Mouse (Mus musculus) lung, adult 2 months (tissue): ENCODE measurements around the gene Onecut3.

ENCODE experiments used
- CTCF ChIP-seq: fragments of 200-500 bp; IDR thresholded peaks from 2 replicates; pipeline ENCODE4 v1.5.1; 2011; ENCODE audit warnings: mild to moderate bottlenecking, low read length, control low read depth; ENCODE audit not compliant: insufficient read depth
- POLR2A ChIP-seq: fragments of 200-500 bp; IDR thresholded peaks from 2 replicates; pipeline ENCODE4 v1.6.1; 2011; ENCODE audit warnings: low read depth, mild to moderate bottlenecking, control low read depth, low read length, borderline replicate concordance; ENCODE audit errors: extremely low read depth

DNA sequence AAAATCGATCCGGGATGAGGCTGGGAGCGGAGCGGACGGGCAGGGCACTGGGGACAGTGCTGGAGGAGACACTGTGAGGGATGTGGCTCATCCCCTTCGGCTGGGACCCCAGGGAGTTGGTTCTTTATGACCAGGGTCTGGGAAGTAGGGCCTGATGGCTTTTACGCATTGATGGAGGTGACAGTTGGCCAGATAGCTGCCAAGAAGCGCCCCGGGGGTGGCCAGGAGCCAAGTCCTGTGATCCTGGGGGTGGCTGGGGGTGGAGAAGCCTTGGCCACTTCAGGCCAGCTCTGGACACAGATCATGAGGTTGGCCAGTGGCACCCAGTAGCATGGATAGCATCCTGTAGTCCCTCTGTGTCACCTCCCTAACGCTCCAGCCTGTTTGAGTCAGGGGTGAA is 35.4 kb upstream of the Onecut3 start:
- no peak for TF ChIP-seq CTCF
- TF ChIP-seq POLR2A: no peak
